Mouse (Mus musculus) spleen, embryonic (tissue): ENCODE data around the gene Tmem270.
"Not testable (repeated sequence)": the region's sequence is repeated elsewhere in the genome, so short reads cannot be mapped to it uniquely, and the experiment has no call there.

Experiments used
- CTCF ChIA-PET: fragments of 350-600 bp; sonication (Branson Sonifier 250); formaldehyde crosslinking; loops from one replicate; lab custom pipeline; 2022; lab: Charles Lee

Gene Tmem270

GRCm38 (mm10) chr5:134906633-134907032 is at the start of gene Tmem270:
TSS of gene Tmem270 (minus strand) at chr5:134906733.
- CTCF ChIA-PET, result interaction anchor here (1.1 kb wide), 1 partner anchor 59 kb away, joined by 8 read pairs; no protein-coding TSS in a partner anchor

GRCm38 (mm10) chr5:134955491-134955890 is 49.0 kb upstream of the Tmem270 start:
- CTCF ChIA-PET, result interaction anchor here (0.6 kb wide), 1 partner anchor 69 kb away, joined by 4 read pairs; no protein-coding TSS in a partner anchor

- CTCF ChIA-PET, result no interaction called here
Measured at GRCm38 (mm10) chr5:134951053-134951884, 44.7 kb upstream of the Tmem270 start.

GRCm38 (mm10) chr5:134948085-134948439 is 41.5 kb upstream of the Tmem270 start:
- CTCF ChIA-PET, result no interaction called here

- CTCF ChIA-PET, result no interaction called here
Measured at GRCm38 (mm10) chr5:134947420-134948084, 41.0 kb upstream of the Tmem270 start.

- CTCF ChIA-PET, result no interaction called here
Measured at GRCm38 (mm10) chr5:134946857-134947255, 40.3 kb upstream of the Tmem270 start, which contains the start of gene Cldn4. TSS of gene Cldn4 (minus strand) at chr5:134946934.

GRCm38 (mm10) chr5:134946063-134946856 is 39.7 kb upstream of the Tmem270 start:
- CTCF ChIA-PET, result no interaction called here

- CTCF ChIA-PET, result no interaction called here
Measured at GRCm38 (mm10) chr5:134945266-134945959, 38.9 kb upstream of the Tmem270 start.

- CTCF ChIA-PET, result no interaction called here
Measured at GRCm38 (mm10) chr5:134944179-134944578, 37.6 kb upstream of the Tmem270 start.

- CTCF ChIA-PET, result no interaction called here
Measured at GRCm38 (mm10) chr5:134942740-134943139, 36.2 kb upstream of the Tmem270 start.

GRCm38 (mm10) chr5:134941472-134942209 is 35.1 kb upstream of the Tmem270 start:
- CTCF ChIA-PET, result no interaction called here

GRCm38 (mm10) chr5:134939554-134939953 is 33.0 kb upstream of the Tmem270 start:
- CTCF ChIA-PET, result not testable (repeated sequence)

GRCm38 (mm10) chr5:134939069-134939468 is 32.5 kb upstream of the Tmem270 start:
- CTCF ChIA-PET, result no interaction called here

GRCm38 (mm10) chr5:134936626-134937185 is 30.2 kb upstream of the Tmem270 start:
- CTCF ChIA-PET, result no interaction called here

- CTCF ChIA-PET, result no interaction called here
Measured at GRCm38 (mm10) chr5:134936051-134936450, 29.5 kb upstream of the Tmem270 start.

GRCm38 (mm10) chr5:134934666-134935065 is 28.1 kb upstream of the Tmem270 start:
- CTCF ChIA-PET, result no interaction called here

GRCm38 (mm10) chr5:134933686-134934085 is 27.2 kb upstream of the Tmem270 start:
- CTCF ChIA-PET, result interaction anchor here (2.5 kb wide), 1 partner anchor 32 kb away, joined by 7 read pairs; no protein-coding TSS in a partner anchor

GRCm38 (mm10) chr5:134933281-134933680 is 26.7 kb upstream of the Tmem270 start:
- CTCF ChIA-PET, result interaction anchor here (0.7 to 2.5 kb wide), 2 partner anchors 33 to 63 kb away, joined by 3 to 7 read pairs; no protein-coding TSS in a partner anchor

- CTCF ChIA-PET, result interaction anchor here (0.7 to 2.5 kb wide), 2 partner anchors 33 to 64 kb away, joined by 3 to 7 read pairs; no protein-coding TSS in a partner anchor
Measured at GRCm38 (mm10) chr5:134932903-134933276, 26.4 kb upstream of the Tmem270 start.
